Mouse (Mus musculus) midbrain, embryonic 14.5 days (tissue): ENCODE data around the gene Acd. TPM values are rescaled to one million over a fixed set of nuclear protein-coding genes. Genes with fewer than 3 reads are reported as not detected.

Experiments
- ATAC-seq: fragments of 200-750 bp; cut with Nextera tagmentation; 2 replicates; pipeline ENCODE4 v1.8.0; 2017; ENCODE audit warnings: moderate number of reproducible peaks, moderate library complexity; ENCODE audit not compliant: low FRiP score, low TSS enrichment
- DNase-seq: peaks from one replicate; pipeline ENCODE4 v3.0.0-alpha.2; 2015
- H3K27ac ChIP-seq: fragments of 300-500 bp; sonication (generic); replicated peaks from 2 replicates; pipeline ENCODE4 v1.5.1; 2014; ENCODE audit warnings: mild to moderate bottlenecking, low read depth, low read length, moderate library complexity
- H3K27me3 ChIP-seq: fragments of 300-500 bp; sonication (generic); 2 replicates; pipeline ENCODE4 v1.6.1; 2014; ENCODE audit warnings: low read length, control low read depth, mixed read lengths; ENCODE audit not compliant: control insufficient read depth, insufficient read depth
- H3K36me3 ChIP-seq: fragments of 300-500 bp; sonication (generic); 2 replicates; pipeline ENCODE4 v1.6.1; 2014; ENCODE audit warnings: low read length, control low read depth; ENCODE audit not compliant: control insufficient read depth, insufficient read depth
- H3K4me1 ChIP-seq: fragments of 300-500 bp; sonication (generic); 2 replicates; pipeline ENCODE4 v1.6.1; 2014; ENCODE audit warnings: mild to moderate bottlenecking, antibody characterized with exemption, low read length, control low read depth; ENCODE audit not compliant: control insufficient read depth, insufficient read depth
- H3K4me2 ChIP-seq: fragments of 300-500 bp; sonication (generic); 2 replicates; pipeline ENCODE4 v1.6.1; 2014; ENCODE audit warnings: mild to moderate bottlenecking, low read length, moderate library complexity
- H3K4me3 ChIP-seq: fragments of 300-500 bp; sonication (generic); replicated peaks from 2 replicates; pipeline ENCODE4 v1.5.1; 2014; ENCODE audit warnings: low read depth, low read length
- H3K9ac ChIP-seq: fragments of 300-500 bp; sonication (generic); replicated peaks from 2 replicates; pipeline ENCODE4 v1.6.1; 2014; ENCODE audit warnings: mild to moderate bottlenecking, low read length, moderate library complexity
- H3K9me3 ChIP-seq: fragments of 300-500 bp; sonication (generic); 2 replicates; pipeline ENCODE4 v1.6.1; 2016; ENCODE audit warnings: low read length, control low read depth, mixed read lengths; ENCODE audit not compliant: control insufficient read depth
- whole genome bisulfite sequencing: fragments of 180-500 bp; shearing (Covaris S2); extraction: QIAGEN DNeasy Blood & Tissue Kit; methylation state at CpG from one replicate; pipeline ENCODE4 v1.1.7; 2014; 5-methylcytosine and 5-hydroxymethylcytosine counted together
- polyA plus RNA-seq: library from polyadenylated mRNA; unstranded; fragments of >200 nt; fragmentation: Nextera tagmentation; extraction: Ambion mirVana; gene quantifications from 2 replicates; pipeline ENCODE4 v1.2.1, GENCODE M21; 2014

Acd gene
- polyA plus RNA-seq, 1 experiment from 2014 or later: 86.3 TPM

DNA sequence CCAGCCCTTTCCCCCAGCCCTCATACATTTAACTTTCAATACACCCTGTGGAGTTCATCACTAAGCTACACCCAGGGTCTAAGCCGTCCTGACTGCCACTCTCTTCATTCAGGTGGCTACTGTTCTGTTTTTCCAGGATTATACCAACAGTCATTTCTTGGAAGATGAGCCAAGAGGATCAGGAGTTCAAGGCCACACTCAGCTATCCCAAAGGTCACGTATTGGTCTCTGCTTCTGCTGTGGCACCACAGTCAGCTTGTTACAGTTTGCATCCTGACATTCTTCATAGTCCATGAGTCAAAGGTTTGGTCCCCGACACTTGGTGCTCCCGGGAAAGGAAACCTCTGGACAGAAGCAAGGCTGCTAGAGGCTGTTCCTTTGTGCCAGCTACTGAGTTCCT, 18.7 kb upstream of the Acd start:
- Histone ChIP-seq H3K27me3 (no peaks in the 10 kb centered on the region), H3K4me1 (no peaks in the 10 kb centered on the region), H3K36me3 (peaks cover 39% of the 10 kb centered on the region), H3K27ac (no peak overlapping the region), H3K4me3 (no peak overlapping the region), H3K4me2 (no peak overlapping the region), H3K9me3 (no peaks in the 10 kb centered on the region), H3K9ac (no peak overlapping the region)
- WGBS: 93% methylated on average over 4 of the region's 4 CpGs
- no peak for ATAC-seq
- DNase-seq: no peak

DNA sequence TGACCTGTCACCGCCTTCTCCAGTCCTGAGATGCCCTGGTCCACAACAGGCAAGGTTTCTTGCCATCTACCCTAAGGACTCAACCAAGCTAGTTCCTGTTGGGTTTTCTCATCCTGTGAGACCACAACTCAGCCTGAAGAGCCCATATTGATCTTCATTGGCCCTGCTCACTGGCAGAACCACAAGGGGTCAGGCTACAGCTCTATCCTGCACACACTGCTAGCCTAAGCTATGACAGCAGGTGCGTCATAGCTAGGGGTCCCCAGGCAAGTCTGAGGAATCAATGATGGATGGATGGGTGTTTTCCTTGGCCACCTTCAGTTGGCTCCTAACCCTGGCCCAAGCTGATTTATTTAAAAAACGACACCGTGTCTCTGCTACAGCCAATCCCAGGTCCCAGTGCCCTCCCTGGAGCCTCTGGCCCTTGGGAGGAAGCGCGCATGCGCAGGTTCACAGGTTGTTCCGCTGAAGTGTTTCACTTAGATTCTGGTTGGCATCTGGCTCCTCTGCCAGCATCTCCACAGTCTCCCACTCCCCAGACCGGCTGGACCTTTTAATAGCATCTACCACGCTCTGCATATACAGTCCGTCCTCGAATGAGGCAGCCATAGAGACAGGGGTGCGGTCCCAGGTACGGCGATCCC, 15.5 kb upstream of the Acd start:
- no peak for DNase-seq
- WGBS: 95% methylated on average over 15 of the region's 15 CpGs
- ATAC-seq: no peak

DNA sequence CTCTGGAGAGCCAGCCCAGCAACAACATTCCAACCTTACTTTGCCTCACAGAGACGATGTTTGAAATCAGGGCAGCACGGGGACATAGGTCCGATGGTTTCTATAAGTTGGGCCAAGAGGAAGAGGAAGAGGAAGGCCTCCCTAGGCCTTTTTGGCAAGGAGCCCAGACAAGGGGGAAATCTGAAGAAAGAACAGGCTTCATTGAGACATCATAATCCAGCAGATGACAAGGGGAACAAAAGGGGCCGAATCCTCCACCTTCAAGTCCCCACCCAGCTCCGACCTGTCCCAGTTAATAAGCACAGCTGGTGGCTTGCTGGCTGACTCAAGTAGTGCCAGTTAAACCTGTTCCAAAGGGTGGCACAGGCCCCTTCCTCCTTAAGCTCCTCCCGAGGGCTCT, 14.1 kb upstream of the Acd start:
- H3K9ac ChIP-seq: no peak overlapping the region
- H3K4me1 ChIP-seq: no peaks in the 10 kb centered on the region
- no peak overlapping the region for H3K4me2 ChIP-seq
- no peaks in the 10 kb centered on the region for H3K9me3 ChIP-seq
- DNase-seq (no peak), ATAC-seq (no peak)
- H3K36me3 ChIP-seq: peaks cover 19% of the 10 kb centered on the region
- no peaks in the 10 kb centered on the region for H3K27me3 ChIP-seq
- 76% methylated on average over 6 of the region's 6 CpGs for WGBS
- no peak overlapping the region for H3K27ac ChIP-seq
- H3K4me3 ChIP-seq: no peak overlapping the region

More for the DNA sequence above, 15.5 kb upstream of the Acd start:
- Histone ChIP-seq H3K4me3 (no peak overlapping the region), H3K9me3 (no peaks in the 10 kb centered on the region), H3K9ac (no peak overlapping the region), H3K36me3 (peaks cover 25% of the 10 kb centered on the region), H3K27ac (no peak overlapping the region), H3K4me1 (no peaks in the 10 kb centered on the region), H3K27me3 (no peaks in the 10 kb centered on the region), H3K4me2 (no peak overlapping the region)

DNA sequence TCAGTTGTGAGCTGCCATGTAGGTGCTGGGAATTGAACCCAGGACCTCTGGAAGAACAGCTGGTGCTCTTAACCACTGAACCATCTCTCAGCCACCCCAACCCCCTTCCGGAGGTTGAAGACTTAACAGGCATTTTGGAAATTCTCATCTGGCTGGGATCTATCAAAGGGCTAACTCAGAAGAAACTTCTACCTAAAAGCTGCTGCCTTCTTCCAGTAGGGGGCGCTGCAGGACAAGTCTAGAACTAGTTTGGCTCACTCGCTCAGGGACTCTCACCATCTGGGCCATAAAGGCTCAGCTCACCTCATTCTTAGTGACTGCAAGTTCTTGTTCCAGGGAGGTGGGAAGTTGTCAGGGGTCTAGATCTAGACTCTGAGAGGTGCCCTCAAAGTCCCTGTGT, 13.2 kb upstream of the Acd start:
- no peak overlapping the region for H3K9ac ChIP-seq
- peak; percentile 92 for DNase-seq
- H3K27me3 ChIP-seq: no peaks in the 10 kb centered on the region
- H3K4me3 ChIP-seq: no peak overlapping the region
- peaks cover 16% of the 10 kb centered on the region for H3K36me3 ChIP-seq
- ATAC-seq: peak; percentile 25; the same call in 1 of the 2 replicates
- no peak overlapping the region for H3K4me2 ChIP-seq
- H3K27ac ChIP-seq: no peak overlapping the region
- H3K4me1 ChIP-seq: no peaks in the 10 kb centered on the region
- H3K9me3 ChIP-seq: no peaks in the 10 kb centered on the region
- 7% methylated on average over 3 of the region's 3 CpGs for WGBS

DNA sequence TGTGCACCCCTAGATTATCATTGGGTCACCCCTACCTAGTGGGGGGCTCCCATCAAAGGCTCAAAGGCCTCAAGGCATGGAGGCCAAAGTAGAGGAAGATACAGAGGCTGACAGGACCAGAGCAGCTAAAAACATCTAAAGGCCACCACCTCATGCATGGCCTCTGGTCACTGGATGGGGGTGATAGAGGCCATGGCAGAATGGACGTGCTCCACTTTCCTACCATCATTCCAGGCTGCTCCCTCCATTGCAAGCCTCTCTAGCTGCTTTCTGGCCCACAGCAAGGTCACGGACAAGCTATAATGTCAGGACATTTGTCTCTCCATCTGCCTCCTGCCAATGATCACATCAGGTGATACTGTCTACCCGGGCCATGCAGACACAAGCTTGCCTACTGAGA, 11.4 kb upstream of the Acd start:
- Histone ChIP-seq H3K4me2 (no peak overlapping the region), H3K4me1 (peaks cover 10% of the 10 kb centered on the region; the same call in 1 of the 2 replicates), H3K36me3 (peaks cover 14% of the 10 kb centered on the region), H3K4me3 (no peak overlapping the region), H3K9ac (no peak overlapping the region), H3K27ac (no peak overlapping the region), H3K9me3 (no peaks in the 10 kb centered on the region), H3K27me3 (no peaks in the 10 kb centered on the region)
- ATAC-seq (no peak), DNase-seq (no peak)
- WGBS: 87% methylated on average over 3 of the region's 3 CpGs

DNA sequence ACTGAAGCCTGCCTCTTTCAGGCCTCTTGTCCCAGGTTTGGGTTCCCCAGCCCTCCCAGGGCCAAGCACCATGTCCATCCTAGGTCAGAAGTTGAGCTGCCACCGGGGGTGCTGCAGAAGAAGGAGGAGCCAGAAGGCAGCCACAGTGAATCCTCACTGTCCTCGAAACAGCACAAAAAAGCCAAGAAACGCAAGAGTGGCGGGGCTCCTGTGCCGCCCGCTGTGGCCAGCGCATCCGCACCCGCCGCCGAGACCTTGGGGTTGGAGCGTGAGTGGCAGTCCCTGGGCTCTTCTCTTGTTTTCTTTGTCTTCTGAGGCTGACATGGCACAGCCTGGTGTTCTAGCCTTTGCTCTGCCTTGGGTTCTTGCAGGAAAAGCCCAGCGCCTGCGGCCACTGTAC, 8.4 kb upstream of the Acd start:
- Histone ChIP-seq H3K9ac (no peak overlapping the region), H3K27ac (no peak overlapping the region), H3K9me3 (no peaks in the 10 kb centered on the region), H3K27me3 (no peaks in the 10 kb centered on the region), H3K36me3 (peaks cover 1% of the 10 kb centered on the region; the same call in 1 of the 2 replicates), H3K4me3 (no peak overlapping the region), H3K4me2 (no peak overlapping the region), H3K4me1 (peaks cover 12% of the 10 kb centered on the region; the same call in 1 of the 2 replicates)
- DNase-seq (no peak), ATAC-seq (no peak)
- 78% methylated on average over 14 of the region's 14 CpGs for WGBS

DNA sequence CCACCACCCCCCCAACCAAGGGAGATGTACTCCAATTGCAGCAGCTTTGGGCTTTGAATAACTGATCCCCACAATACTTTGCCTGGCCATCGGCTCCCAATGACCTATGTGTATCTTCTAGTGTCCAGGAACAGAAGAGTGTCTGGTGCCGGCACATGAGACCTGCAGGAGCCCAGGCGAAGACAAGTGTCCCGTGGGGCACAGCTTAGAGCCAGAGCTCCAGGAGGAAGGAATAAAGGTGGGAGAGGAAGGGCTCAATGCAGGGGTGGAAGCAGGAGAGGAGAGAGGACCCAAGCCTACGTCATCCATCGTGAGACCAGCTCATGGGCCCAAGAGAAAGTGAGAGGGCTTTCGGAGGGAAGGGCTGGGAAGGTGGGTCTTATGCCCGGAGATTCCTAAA, 7.8 kb upstream of the Acd start:
- no peak overlapping the region for H3K27ac ChIP-seq
- no peaks in the 10 kb centered on the region for H3K9me3 ChIP-seq
- H3K4me3 ChIP-seq: no peak overlapping the region
- no peaks in the 10 kb centered on the region for H3K27me3 ChIP-seq
- DNase-seq (no peak), ATAC-seq (no peak)
- no peak overlapping the region for H3K9ac ChIP-seq
- no peak overlapping the region for H3K4me2 ChIP-seq
- H3K36me3 ChIP-seq: peaks cover 5% of the 10 kb centered on the region; the same call in 1 of the 2 replicates
- 92% methylated on average over 8 of the region's 8 CpGs for WGBS
- peaks cover 12% of the 10 kb centered on the region; the same call in 1 of the 2 replicates for H3K4me1 ChIP-seq

DNA sequence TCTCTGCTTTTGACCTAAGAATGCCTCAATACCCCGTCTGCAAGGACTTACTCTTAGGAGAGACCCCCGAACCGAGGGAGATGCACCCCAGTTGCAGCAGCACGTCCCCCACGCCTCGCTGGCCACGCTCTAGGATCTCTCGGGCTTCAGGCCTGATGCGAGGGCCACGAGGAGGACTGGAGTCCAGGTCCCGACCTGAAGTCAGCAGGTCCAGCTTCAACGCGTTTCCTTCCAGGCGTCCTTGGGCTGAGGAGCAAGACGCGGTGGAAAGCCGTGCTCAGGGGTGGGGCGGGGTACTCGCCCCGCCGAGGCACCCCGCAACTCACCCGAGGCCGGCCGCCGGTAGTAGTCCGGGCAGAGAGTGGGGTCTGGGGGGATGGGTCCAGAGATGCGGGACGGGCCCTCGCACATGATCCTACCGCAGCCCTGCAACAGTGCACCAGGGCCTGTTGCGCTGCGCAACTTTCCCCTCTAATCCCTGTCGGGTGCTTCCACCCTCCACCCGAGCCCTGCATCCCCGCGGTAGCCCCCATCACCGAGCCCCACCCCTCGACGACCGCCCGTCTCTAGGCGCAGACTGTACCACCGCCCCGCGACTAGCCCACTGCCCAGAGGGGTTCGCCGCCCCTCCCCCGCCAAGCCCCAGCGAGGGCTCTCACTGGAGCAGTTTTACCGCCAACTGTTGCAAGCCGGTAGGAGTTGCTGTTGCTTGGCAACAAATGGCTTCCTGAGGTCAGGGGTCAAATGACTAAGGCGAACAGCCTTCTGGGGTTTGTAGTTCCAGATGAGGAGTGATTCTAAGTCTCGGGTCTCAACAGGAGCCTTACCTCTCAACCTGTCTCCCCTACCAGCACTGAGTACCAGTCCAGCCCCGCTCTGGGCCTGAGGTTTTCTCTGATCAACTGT, 6.8 kb upstream of the Acd start, which contains the start of the genes 4933405L10Rik and Enkd1:
Gene 4933405L10Rik, plus strand, starts transcription at position 158 of the 906 bp plus-strand sequence.
Gene Enkd1, minus strand, starts transcription at position 713 of the 906 bp plus-strand sequence.
- WGBS: 1% methylated on average over 55 of the region's 55 CpGs
- no peak within 1 kb of the TSS for H3K27ac ChIP-seq

More for the DNA sequence above, 6.8 kb upstream of the Acd start, which contains the start of the genes 4933405L10Rik and Enkd1:
- peak; percentile 81 for ATAC-seq
- H3K27me3 ChIP-seq: no peaks in the 10 kb centered on the region
- H3K9me3 ChIP-seq: no peaks in the 10 kb centered on the region
- H3K4me3 ChIP-seq: peak within 1 kb of the TSS; percentile 63
- peaks cover 11% of the 10 kb centered on the region; the same call in 1 of the 2 replicates for H3K36me3 ChIP-seq
- peaks cover 12% of the 10 kb centered on the region; the same call in 1 of the 2 replicates for H3K4me1 ChIP-seq
- peak; percentile 96 for DNase-seq
- peak within 1 kb of the TSS; percentile 52 for H3K9ac ChIP-seq
- peak within 1 kb of the TSS; percentile 97 for H3K4me2 ChIP-seq
